Mouse (Mus musculus) ES-E14 (cell line): Measurements from ENCODE around the gene Klrc1.
"Not testable (repeated sequence)": the region's sequence is repeated elsewhere in the genome, so short reads cannot be mapped to it uniquely, and the experiment has no call there.

ENCODE experiments used
- MAFK ChIP-seq: IDR thresholded peaks from 2 replicates; pipeline ENCODE4 v1.6.1; 2014; ENCODE audit warnings: mild to moderate bottlenecking, low read depth, low read length, inconsistent platforms; ENCODE audit not compliant: insufficient read depth
- ZC3H11A ChIP-seq: IDR thresholded peaks from 2 replicates; pipeline ENCODE4 v1.6.1; 2012; ENCODE audit warnings: low read depth, mild to moderate bottlenecking, inconsistent platforms, low read length, borderline replicate concordance

DNA sequence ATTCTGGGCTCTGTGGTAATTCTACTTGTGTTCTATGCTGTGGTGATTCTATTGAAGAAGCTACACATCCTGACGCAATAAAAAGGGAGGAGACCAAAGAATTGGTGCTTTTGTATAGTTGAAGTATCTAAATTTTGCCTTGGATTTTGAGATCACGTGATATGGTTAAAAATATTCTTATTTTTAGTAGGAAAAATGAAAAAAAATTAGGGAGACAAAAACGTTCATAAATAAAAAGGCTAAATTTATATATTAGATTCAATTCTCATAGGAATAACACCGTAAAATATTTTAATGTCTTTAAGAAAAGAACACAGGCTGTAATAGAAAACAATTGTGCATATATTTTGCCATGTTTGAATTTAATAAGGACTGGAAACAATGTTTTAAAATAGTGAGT lies 18.2 kb downstream of the Klrc1 start, which contains the start of gene Klrc2:
- not testable (repeated sequence) for TF ChIP-seq ZC3H11A, MAFK
